Mouse (Mus musculus) mouse trophoblast stem cell (cell line): ENCODE data around the gene Nfyc.

ENCODE experiments used
- in situ Hi-C, 2 experiments: fragments of 300-500 bp; cut with MseI, MboI; formaldehyde crosslinking; loops; 2 replicates in 1 of 2; 3 replicates in 1 of 2; pipeline ENCODE4 v1.15.1; 2025

Nfyc gene

DNA sequence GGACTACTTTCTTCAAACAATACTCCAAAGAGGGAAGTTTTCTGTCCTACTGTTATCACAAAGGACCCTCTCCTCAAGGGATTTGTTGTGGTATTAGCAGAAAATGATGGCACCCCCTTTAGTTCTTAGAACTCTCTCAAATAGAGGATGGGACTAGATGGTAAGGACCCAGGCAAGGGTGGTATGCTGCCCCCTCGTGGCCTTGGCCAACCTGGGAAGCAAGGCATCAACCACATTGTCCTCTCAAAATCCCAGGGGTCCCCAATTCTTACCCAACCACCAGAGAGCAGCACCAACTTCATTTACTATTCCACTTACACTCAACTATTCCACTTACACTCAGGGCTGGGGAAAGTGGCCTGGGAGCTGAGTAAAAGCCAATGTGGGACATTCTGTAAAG lies 76.1 kb downstream of the Nfyc start:
- in situ Hi-C loops = no loop called here

DNA sequence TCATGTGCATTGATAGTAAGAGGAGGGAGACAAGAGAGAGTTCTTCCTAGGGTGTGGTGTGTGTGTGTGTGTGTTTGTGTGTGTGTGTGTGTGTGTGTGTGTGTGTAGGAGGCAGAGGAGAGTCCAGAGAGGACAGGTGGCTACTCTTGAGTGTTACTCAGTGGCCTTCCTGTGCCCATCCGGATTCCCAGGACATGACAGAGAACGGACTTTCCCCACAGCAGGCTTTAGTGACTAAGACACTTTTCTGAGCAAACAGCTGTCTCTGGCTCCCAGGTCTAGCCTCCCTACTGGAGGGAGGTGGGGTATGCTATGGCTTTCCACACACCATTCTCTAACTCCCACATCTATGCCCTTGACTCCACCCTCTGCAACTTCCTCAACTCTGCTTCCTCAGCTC lies 81.8 kb downstream of the Nfyc start:
- in situ Hi-C loops = no loop called here

DNA sequence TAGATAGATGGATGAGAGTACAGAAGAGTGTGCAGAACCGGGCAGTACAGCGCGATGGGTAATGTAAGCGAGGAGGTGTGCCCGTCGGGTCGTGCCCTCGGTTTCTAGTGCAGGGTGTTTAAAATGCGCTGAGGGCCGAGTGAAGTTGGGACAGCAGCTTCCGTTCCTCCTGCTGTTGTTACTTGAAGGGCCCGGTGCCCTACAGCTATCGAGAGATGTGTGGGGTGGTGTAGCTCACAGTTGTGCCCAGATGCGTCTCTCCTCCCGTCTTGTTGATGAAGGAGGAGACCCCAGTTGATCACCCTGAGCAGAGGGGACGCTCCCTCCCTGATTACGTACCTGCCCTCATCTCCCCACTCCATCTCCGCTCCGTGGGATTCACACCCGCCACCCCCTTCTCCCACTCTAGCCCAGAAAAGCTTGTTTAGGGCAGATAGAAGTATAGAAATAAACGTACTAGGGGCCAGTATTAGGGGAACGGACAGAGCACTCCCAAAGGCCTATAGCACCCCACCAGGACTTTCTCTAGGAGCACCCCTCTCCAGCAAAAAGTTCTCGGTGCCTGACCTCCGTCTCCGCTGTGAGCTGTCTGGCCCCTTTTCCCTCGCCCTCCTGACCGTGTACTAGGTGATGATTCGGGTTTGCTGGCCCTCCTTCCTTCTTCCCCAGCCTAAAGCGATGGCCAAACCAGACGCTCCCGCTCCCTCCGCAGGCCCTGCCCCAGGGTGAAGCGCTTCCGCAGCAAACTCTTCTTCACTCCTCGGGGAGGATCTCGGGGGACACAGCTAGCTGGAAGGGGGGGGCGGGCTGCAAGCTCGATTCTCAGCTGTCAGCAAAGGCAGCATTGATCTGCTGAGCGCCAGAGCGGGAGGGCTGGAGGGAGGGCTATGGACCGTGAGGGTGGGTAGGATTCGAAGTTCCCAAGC lies 83.2 kb downstream of the Nfyc start, which contains the start of gene Kcnq4:
Kcnq4 (minus strand) TSS at position 672 of the 926 bp plus-strand sequence.
- in situ Hi-C loops = no loop called here

DNA sequence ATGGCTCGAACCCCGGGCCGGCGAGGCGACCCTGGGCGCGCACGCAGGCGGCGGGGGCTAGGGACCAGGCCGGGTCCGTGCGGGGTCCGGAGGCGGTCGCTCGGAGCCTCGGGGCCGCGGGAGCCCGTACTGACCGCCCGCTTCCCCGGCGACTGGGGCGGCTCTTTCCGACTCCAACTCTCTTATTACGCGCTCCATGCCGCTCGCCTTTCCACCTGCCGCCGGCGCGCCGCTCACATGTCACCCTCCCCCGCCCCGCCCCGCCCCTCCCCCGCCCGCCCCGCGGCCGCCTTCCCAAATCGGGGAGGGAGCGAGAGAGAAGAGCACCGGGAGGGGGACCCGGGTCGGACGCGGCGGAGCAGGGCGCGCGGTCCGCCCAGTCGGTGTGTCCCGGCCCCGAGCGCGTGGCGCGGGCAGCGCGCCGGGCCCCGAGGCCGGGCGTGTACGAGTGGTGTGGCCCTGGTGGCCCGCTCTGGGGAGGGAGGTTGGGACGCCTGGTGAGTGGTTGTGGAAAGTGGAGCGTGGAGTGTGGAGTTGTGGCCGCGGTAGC lies 84.1 kb downstream of the Nfyc start:
- in situ Hi-C loops = no loop called here

DNA sequence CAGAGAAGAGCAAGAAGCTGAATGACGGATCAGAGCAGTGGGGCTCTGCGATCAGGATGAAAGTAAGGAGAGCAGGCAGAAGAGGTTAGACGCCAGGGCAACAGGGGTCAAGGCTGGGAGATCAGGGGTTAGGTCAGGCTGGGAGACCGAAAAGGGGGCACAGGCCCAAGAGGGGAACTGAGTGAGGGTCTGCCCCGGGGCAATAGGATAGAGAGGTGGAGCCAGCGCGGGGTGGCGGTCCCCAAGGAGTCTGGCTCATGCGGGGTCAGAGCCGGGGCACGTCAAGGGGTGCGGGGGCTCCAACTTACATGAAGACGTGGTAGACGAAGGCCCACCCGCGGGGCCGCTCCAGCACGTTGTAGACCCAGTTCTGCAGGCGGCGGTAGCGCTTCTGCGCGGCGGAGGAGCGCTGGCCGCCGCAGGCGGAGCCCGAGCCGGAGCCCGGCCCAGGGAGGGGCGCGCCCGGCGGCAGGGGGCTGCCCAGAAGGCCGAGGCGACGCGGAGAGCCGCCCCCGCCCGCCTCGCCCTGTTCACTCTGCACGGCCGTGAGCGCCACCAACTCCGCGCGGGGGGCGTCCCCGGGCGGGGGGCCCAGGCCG lies 84.7 kb downstream of the Nfyc start:
- in situ Hi-C loops = no loop called here

DNA sequence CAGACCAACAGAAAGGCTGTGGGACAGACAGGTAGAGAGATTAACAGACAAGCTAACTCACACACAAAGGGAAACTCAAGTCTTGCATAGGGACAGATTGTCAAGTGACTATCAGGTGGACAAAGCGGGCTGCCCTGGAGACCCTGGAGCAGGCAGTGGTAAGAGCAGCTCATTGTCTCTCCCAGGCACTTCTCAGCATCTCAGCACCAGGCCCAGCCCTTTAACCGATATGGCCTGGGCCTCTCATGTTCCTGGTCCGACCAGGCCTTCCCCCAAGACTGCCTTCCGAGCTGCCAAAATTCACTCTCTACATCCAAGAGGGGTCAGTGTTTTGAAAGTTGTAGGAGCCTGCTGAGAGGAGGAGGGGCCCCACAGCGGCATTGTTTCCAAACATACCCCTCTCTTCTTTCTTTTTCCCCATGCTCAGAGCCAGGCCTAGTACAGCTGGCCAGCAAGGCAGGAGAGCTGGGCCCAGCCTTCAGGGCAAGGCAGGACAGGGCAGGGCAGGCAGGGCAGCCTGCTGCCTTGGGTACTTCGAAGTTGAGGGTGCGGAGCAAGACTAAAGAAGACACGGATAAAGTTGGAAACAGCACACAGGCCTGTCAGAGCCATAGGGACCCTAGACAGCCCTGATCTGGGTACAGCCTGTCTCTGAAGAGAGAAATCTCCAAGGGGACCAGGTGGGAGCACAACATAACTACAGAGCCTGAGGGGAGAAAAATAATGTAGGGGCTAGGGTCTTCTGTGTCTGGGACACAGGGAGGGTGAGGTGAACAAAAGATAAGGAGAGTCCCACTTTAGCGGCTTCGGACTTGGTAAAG lies 85.4 kb downstream of the Nfyc start:
- in situ Hi-C loops = no loop called here

DNA sequence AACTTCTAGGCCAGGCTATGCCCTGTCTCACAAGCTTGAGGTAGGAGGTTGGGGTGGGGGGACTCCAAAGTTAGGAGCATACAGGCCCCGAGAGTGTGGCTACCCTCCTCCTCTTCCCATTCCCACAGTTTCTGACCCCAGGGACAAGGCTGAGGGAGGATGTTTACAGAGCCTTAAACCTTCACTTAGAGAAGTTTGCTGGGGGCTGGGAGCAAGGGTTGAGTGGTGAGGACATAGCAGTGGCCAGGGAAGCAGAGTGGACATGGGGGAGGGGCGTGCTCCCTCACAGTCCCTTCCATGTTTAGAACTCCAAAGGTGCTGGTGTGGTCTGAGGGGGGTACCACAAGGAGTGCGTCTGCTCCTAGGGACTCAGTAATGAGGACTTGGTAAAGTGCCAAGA lies 87.7 kb downstream of the Nfyc start:
- in situ Hi-C loops = no loop called here

DNA sequence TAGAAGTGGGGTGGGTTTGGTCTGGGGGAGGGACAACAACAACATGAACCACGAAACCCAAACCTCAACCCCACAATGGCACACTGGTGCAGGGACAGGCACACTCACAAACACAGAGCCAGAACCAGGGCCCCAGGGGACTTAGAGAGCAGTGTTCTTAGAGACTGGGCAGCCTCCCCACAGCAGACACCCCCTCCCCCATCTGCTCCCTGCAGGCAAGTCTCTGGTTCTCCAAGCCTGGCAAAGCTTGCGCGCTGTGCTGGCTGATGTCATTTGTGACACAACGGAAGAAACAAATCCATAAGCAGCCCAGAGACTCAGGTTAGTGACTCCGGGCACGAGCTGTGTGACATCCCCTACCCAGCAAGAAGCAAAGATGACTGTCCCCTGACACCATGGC lies 90.1 kb downstream of the Nfyc start:
- in situ Hi-C loops = no loop called here

DNA sequence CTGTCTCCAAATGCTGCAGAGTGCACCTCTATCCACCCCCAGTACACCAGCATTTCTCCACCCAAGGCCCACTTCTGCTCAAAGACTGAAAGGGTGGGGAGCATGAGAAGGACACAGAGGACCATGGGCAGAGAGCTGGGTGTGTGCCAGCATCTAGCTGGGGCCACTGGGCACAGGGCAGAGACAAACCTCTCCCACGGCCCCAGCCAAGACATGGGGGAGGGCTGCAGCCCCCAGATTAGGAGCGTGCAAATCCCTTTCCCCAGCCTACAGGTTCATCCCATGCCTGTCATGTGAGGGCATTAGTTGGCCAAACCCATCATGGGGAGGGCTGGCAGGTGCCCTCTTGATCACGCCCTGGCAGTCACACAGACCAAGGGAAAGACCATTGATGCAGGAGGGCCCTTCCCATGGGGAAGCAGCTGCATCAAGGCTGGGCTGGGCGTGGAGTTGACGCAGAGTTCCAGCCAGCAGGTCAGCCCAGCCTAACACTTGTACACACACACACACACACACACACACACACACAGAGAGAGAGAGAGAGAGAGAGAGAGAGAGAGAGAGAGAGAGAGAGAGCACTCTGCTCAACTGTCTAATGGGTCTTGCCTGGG lies 97.3 kb downstream of the Nfyc start:
- in situ Hi-C loops = no loop called here

DNA sequence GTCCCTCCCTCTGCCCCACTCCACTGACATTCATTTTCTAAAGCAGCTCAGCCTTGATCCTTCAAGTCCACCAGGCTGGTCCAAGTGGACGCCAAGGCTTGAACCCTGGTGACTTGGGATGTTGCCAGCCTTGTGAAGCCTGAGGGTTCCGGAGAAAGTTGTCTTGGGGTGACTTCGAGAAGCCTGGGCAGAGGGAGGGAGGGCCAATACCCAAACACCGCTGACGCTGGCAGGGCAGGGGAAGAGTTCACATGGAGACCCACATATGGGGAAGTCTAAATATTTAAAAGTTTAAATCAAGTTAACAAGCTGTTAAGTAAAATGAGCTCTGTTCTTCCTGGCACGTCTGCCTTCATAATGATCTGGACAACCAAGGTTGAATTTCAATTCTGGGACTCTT lies 98.6 kb downstream of the Nfyc start:
- in situ Hi-C loops = no loop called here

DNA sequence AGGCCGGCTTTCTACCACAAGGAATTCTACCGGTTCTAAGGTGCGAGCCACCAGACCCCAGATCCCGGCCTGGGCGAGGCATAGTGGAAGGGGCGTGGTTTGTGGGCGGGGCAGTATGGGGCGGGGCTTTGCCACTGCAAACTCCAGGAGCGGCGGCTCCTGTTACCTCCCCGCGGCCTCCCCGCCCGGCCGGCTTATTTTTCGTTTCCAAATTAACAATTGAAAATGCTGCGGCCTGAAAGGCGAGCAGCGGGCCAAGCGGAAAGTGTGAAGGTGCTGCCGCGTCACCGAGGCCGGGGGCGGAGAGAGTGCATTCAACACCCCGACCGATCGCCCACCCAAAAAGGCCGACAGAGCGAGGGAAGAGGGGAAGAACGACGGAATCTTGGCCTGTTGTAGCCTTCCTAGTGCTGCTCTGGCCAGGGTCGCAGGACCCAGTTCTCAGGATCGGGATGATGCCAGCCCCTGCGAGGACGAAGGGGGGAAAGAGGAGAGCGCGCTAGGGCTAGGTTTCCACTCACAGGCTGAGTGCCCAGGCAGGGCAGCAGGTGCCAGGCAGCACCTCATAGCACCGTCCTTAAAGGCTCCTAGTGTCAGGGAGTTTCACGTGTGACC lies 100.2 kb downstream of the Nfyc start:
- in situ Hi-C loops = no loop called here

DNA sequence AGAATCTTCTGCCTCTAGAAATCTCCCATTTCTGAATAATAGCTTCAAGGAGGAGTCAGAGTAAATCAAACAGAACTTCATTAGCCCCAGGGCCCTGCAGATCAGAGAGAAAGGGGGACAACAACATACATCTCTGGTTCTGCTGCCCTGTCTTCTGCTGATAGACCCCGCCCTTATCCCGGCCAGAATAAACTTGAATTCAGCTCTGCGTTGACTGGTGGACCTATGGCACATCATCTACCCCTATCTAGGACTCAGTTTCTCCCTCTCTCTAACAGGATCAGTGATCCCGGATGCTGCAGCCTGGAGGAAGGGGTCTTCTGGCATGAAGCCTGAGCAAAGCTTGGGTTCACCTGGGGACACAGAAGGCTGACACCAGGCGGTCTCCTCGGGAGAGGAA lies 100.8 kb downstream of the Nfyc start:
- in situ Hi-C loops = no loop called here

DNA sequence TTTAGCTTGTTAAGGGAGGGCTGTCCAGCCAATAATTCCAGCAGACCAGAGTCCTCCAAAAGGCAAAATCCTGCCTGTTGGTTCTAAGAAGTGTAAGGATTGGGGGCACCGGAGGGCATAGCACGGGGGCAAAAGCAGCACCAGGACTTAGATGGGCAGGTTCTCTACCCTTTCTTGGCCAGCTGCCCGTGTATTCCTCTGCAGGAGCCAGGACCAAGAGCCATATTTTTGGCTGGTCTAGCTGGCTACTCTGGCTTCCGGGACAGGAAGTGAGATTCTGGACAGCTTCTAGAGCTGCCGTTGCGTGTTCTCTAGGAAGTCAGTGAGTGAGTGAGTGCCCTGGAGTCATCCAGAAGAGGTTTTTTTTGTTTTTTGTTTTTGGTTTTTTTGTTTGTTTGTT lies 101.2 kb downstream of the Nfyc start:
- in situ Hi-C loops = no loop called here

DNA sequence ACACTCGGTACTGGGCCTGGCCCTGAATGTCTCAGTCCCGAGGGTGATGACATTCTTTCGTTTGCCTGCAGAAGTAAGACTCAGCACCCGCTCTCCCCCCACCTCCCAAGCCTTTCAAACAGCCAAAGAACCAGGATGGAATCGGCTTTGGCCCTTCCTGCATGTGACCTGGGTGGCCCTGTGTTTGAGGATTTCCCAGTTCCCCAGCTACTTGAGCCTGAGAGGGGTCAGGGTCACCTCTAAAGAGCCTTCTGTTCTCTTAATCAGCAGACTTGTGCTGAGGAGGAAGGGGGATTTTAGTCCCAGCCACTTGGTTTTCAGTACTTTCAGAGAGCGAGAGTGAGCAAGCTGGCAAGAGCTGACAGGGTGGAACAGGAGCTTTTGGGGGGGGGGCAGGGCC lies 101.9 kb downstream of the Nfyc start:
- in situ Hi-C loops = no loop called here

DNA sequence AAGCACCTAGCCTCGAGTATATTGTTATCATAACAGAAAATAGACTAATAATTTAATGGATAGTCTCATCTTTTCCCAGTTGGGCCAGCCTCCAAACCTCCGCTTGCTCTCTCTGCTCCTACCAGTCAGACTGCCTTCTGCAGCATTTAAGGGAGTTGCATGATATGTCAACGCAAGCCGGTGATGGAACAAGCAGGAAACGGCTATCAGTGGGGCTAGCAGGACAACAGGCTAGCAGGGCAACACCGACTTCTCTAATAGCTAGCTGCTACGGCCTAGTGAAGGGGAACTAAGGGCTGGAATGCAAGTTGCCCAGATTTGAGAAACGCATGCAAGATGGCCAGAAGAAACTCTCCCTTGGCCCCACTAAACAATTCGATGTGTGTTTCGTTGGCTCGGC lies 103.5 kb downstream of the Nfyc start:
- in situ Hi-C loops = no loop called here

DNA sequence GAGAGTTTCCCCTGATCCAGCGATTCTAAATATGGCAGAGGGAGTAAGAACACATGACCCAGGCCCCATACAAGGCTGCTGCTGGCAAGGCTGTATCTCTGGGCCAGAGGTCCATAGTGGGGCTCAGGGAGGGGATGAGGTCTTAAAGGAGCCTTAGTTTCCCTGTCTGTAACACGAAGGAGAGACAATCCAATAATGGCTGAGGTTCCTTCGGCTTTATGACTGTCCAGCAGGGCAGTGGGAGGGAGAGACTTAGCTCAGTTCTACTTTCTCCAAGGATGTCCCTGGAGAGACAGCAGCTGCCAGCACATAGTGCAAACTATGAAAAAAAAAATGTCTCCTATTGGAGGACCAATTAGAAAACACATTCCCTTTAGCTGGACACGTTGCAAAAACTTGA lies 105.2 kb downstream of the Nfyc start:
- in situ Hi-C loops = no loop called here

DNA sequence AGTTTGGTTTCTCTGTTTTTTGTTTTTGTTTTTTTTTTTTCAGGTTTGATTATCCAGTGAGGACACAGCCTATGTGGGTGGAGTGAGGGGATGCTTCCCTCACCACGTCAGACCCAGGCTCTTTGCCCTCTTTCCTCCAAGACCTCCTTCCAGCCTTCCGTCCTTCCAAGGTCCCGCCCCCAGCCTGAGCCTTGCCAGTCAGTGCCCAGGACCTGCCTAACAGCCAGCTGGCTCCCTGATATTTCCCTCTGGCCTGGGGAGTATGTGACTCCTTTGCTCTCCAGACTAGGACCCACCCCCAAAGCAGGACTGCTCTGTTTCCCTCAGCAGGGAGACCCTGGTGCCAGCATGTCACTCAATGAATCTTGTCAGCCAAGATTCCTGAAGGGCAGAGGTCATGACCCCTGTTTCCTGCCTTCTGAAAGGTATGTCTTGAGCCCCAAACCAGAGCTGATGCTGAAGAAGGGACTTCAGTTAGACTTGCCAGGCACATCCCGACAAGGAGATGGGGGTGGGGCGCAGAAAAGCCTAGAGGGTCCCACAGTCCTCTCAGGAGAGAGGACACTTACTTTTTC lies 105.8 kb downstream of the Nfyc start:
- in situ Hi-C loops = no loop called here

DNA sequence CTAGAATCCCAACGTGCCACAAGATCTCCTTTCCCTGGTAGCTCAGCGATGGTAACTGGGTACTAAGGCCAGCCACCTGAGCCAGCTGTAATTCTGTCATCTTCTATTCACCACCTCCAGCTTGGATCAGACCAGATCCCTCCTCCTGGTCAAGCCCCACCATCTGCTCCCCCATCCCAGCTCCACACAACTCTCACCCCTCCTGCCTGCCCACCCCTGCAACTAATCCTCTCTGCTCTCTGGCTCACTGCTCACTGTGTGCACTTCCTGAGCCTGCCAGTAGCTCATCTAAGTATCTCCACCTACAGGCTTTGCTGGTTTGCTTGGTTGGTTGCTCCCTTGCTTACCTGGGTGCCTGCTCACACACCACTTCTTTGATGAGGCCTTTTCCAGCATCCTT lies 109.8 kb downstream of the Nfyc start:
- in situ Hi-C loops = no loop called here

DNA sequence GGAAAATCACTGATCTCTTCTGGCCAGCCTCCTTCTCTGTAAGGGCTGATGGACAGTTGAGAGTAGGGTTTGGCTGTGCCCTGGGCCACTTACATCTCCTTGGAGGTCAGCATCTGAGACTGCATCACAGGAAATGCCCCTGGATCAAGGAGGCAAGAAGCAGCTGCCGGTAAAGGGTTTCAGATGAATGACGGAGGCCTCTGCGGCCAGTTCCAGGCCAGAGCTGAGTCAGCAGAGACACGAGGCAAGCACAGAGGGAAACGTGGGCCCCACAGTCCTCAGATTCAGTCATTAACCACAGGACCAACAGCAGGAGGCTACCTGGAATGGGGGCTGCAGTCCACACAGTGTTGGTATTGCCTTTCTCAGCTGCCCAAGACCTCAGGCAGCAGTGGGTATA lies 112.2 kb downstream of the Nfyc start:
- in situ Hi-C loops = no loop called here

DNA sequence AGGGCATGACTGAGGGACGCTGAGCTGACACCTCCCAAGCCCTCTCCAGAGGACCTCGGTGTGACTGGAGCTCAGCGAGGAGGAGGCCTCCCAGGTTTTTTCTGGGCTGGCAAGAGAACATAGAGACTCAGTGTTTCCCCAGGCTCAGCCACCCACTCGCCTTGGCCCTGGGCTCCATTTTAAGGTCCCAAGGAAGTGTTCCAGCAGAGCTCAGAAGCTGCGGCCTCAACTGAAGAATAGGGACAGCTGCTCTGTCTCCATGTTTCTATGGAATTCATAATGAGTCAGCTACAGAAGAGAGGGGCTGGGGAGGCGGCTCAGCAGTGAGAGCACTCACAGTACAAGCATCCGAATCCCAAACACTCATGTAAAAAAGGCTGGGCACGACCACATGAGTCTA lies 113.8 kb downstream of the Nfyc start:
- in situ Hi-C loops = no loop called here

DNA sequence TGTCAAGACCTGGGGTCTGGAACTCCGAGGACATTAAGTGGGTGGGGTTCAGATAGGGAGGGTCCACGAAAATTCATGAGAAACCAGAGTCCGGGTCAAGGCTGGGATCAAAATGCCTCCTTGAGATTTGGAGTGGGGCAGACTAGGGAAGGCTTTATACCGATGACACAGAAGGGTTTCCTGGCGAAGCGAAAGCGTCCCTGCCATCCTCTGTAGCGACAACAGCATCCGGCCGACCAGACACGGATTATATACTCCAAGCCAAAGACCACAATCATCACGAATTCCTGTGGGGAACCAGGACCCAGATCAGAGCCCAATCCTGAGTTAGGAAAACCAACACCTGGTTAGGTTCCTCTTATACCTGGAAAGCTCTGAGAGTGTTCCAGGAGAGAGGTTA lies 114.6 kb downstream of the Nfyc start:
- in situ Hi-C loops = no loop called here
